Comparison of ENCODE assay signal across 17 mouse cellular contexts in the genomic region with DNA sequence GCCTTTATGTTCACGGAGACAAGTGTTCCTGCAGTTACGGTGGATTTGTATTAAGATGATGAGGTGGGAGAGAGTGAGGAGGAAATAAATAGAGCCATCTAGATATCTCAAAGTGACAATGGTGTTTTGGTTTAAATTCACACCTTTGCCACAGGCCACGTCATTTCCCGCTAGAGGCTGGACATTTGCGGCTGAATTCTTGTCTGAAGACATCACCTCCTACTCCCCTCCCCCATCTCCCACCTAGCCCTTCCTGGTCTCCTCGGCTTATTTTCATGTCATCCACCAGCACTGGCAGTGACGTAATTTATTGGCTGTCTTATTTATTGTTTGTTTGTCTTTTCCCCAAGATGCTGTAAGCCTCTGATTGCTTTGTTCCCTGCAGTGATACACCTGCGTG. TPM values are rescaled to one million over a fixed set of nuclear protein-coding genes. Genes with fewer than 3 reads are reported as not detected.
A peak's percentile ranks its signal among the peaks of the same experiment; 100 is the strongest.
DNase-seq lines count a peak whose midpoint lies in the region; ATAC-seq and TF ChIP-seq lines count a peak whose summit lies in the region.
"Had no signal": no experiment of that assay in that cellular context is flagged by ENCODE, and none has a peak within 500 bp of the region (broad histone marks: within the 10 kb centered on the region; RNA-seq: fewer than 3 reads in every experiment).

No protein-coding gene starts in this region.

- ATAC-seq in heart, embryonic 11.5 days (replicated peaks; ENCODE audit: insufficient number of reproducible peaks, low FRiP score, low TSS enrichment) = no peak
- no peak for ATAC-seq in kidney, embryonic 16.5 days (ENCODE audit: low FRiP score, low TSS enrichment)
- ATAC-seq in kidney, embryonic 14.5 days (ENCODE audit: low FRiP score, low TSS enrichment) = no peak
- 0 out of 2 replicates have a peak, but pooled peaks have one; percentile 19 for ATAC-seq in midbrain, embryonic 12.5 days (ENCODE audit: low FRiP score, low read depth)
- no peak for ATAC-seq in midbrain, postnatal 0 days (ENCODE audit: low FRiP score)

- no peaks in the 10 kb centered on the region for H3K9me3 ChIP-seq in heart, embryonic 11.5 days (replicated peaks; ENCODE audit: control insufficient read depth, low read length)
- no peaks in the 10 kb centered on the region for H3K9me3 ChIP-seq in kidney, embryonic 16.5 days (ENCODE audit: low read length)
- H3K9me3 ChIP-seq in kidney, embryonic 14.5 days (ENCODE audit: control insufficient read depth, low read length) = no peaks in the 10 kb centered on the region
- no peaks in the 10 kb centered on the region for H3K9me3 ChIP-seq in midbrain, embryonic 12.5 days
- H3K9me3 ChIP-seq in midbrain, postnatal 0 days (ENCODE audit: low read length) = no peaks in the 10 kb centered on the region
- H3K9me3 ChIP-seq: intestine, embryonic 15.5 days; limb, embryonic 13.5 days; liver, embryonic 15.5 days had no signal

- H3K9ac ChIP-seq in heart, embryonic 11.5 days (ENCODE audit: low read depth, low read length) = no peak overlapping the region
- no peak overlapping the region for H3K9ac ChIP-seq in kidney, embryonic 16.5 days (replicated peaks; ENCODE audit: low read length)
- no peak overlapping the region for H3K9ac ChIP-seq in kidney, embryonic 14.5 days (ENCODE audit: low read depth, low read length)
- no peak overlapping the region for H3K9ac ChIP-seq in midbrain, embryonic 12.5 days (replicated peaks)
- no peak overlapping the region for H3K9ac ChIP-seq in midbrain, postnatal 0 days (replicated peaks; ENCODE audit: low read length, poor library complexity, severe bottlenecking)
- H3K9ac ChIP-seq: hindbrain, embryonic 14.5 days; intestine, embryonic 15.5 days; limb, embryonic 13.5 days; liver, embryonic 15.5 days had no signal

- H3K4me3 ChIP-seq in heart, embryonic 11.5 days (ENCODE audit: low read depth, low read length) = no peak overlapping the region
- H3K4me3 ChIP-seq in kidney, embryonic 16.5 days (ENCODE audit: low read length) = no peak overlapping the region
- no peak overlapping the region for H3K4me3 ChIP-seq in kidney, embryonic 14.5 days (ENCODE audit: low read length)
- no peak overlapping the region for H3K4me3 ChIP-seq in midbrain, embryonic 12.5 days
- no peak overlapping the region for H3K4me3 ChIP-seq in midbrain, postnatal 0 days (ENCODE audit: low read depth, low read length)
- H3K4me3 ChIP-seq: erythroblast, embryonic 14.5 days; intestine, embryonic 15.5 days; limb, embryonic 13.5 days; liver, embryonic 15.5 days; megakaryocyte, embryonic 14.5 days; myocyte had no signal

- H3K4me2 ChIP-seq in heart, embryonic 11.5 days = no peak overlapping the region
- peak overlapping the region; percentile 14; the same call in 1 of the 2 replicates for H3K4me2 ChIP-seq in kidney, embryonic 16.5 days (replicated peaks; ENCODE audit: low read depth, low read length)
- no peak overlapping the region for H3K4me2 ChIP-seq in kidney, embryonic 14.5 days (replicated peaks; ENCODE audit: low read depth, low read length)
- H3K4me2 ChIP-seq in midbrain, embryonic 12.5 days (replicated peaks) = no peak overlapping the region
- H3K4me2 ChIP-seq in midbrain, postnatal 0 days (ENCODE audit: low read depth, low read length, poor library complexity, severe bottlenecking) = no peak overlapping the region
- H3K4me2 ChIP-seq: hindbrain, embryonic 14.5 days; limb, embryonic 13.5 days; liver, embryonic 15.5 days had no signal

- WGBS in heart, embryonic 11.5 days (ENCODE audit: insufficient replicate concordance) = 54% methylated on average over 8 of the region's 8 CpGs
- 55% methylated on average over 8 of the region's 8 CpGs for WGBS in kidney, embryonic 16.5 days
- 60% methylated on average over 8 of the region's 8 CpGs for WGBS in kidney, embryonic 14.5 days
- 77% methylated on average over 8 of the region's 8 CpGs for WGBS in midbrain, embryonic 12.5 days
- 57% methylated on average over 8 of the region's 8 CpGs for WGBS in midbrain, postnatal 0 days

- DNase-seq in heart, adult 11 months = peak; percentile 77
- DNase-seq in midbrain, postnatal 0 days (ENCODE audit: low spot score) = no peak
- peak; percentile 69 to 85 for DNase-seq in natural killer cell, adult 2 months (ENCODE audit: low spot score in 2 of 2)
- DNase-seq in left cerebral cortex, postnatal 25 days (ENCODE audit: low spot score in 2 of 2) = no peak
- DNase-seq: B cell, adult 2 months; thymus, postnatal 14 days had no signal

- H3K27ac ChIP-seq in heart, embryonic 11.5 days (ENCODE audit: low read depth, low read length) = no peak overlapping the region
- H3K27ac ChIP-seq in kidney, embryonic 16.5 days (ENCODE audit: low read length) = no peak overlapping the region
- no peak overlapping the region for H3K27ac ChIP-seq in kidney, embryonic 14.5 days (ENCODE audit: low read depth, low read length)
- no peak overlapping the region for H3K27ac ChIP-seq in midbrain, embryonic 12.5 days (replicated peaks)
- no peak overlapping the region for H3K27ac ChIP-seq in midbrain, postnatal 0 days (ENCODE audit: low read depth, low read length)
- H3K27ac ChIP-seq: hindbrain, embryonic 14.5 days; intestine, embryonic 15.5 days; limb, embryonic 13.5 days; liver, embryonic 15.5 days had no signal

- intact Hi-C loops in left cerebral cortex, postnatal 25 days (cut with DNase I) = no loop called here

- H3K36me3 ChIP-seq in heart, embryonic 11.5 days (ENCODE audit: control insufficient read depth, insufficient read depth, low read length) = no peaks in the 10 kb centered on the region
- H3K36me3 ChIP-seq in kidney, embryonic 16.5 days (ENCODE audit: insufficient read depth, low read length) = no peaks in the 10 kb centered on the region
- no peaks in the 10 kb centered on the region for H3K36me3 ChIP-seq in kidney, embryonic 14.5 days (ENCODE audit: control insufficient read depth, insufficient read depth, low read length)
- no peaks in the 10 kb centered on the region for H3K36me3 ChIP-seq in midbrain, embryonic 12.5 days
- no peaks in the 10 kb centered on the region for H3K36me3 ChIP-seq in midbrain, postnatal 0 days (ENCODE audit: insufficient read depth, low read length)
- H3K36me3 ChIP-seq: intestine, embryonic 15.5 days; limb, embryonic 13.5 days; liver, embryonic 15.5 days had no signal

- no peak for TF ChIP-seq CTCF in midbrain, postnatal 0 days (IDR thresholded peaks at IDR 0.05)

- peaks cover 7% of the 10 kb centered on the region; the same call in 1 of the 2 replicates for H3K4me1 ChIP-seq in heart, embryonic 11.5 days (ENCODE audit: control insufficient read depth, insufficient read depth, low read length)
- H3K4me1 ChIP-seq in kidney, embryonic 16.5 days (ENCODE audit: insufficient read depth, low read length) = peaks cover 11% of the 10 kb centered on the region; the same call in 1 of the 2 replicates
- no peaks in the 10 kb centered on the region for H3K4me1 ChIP-seq in kidney, embryonic 14.5 days (ENCODE audit: control insufficient read depth, insufficient read depth, low read length)
- H3K4me1 ChIP-seq in midbrain, embryonic 12.5 days = peaks cover 9% of the 10 kb centered on the region; the same call in 1 of the 2 replicates
- H3K4me1 ChIP-seq in midbrain, postnatal 0 days (ENCODE audit: insufficient read depth, low read length) = no peaks in the 10 kb centered on the region
- H3K4me1 ChIP-seq: liver, embryonic 15.5 days; megakaryocyte, embryonic 14.5 days had no signal

- no peaks in the 10 kb centered on the region for H3K27me3 ChIP-seq in heart, embryonic 11.5 days (ENCODE audit: control insufficient read depth, insufficient read depth, low read length)
- no peaks in the 10 kb centered on the region for H3K27me3 ChIP-seq in kidney, embryonic 16.5 days (ENCODE audit: insufficient read depth, low read length)
- no peaks in the 10 kb centered on the region for H3K27me3 ChIP-seq in kidney, embryonic 14.5 days (ENCODE audit: control insufficient read depth, insufficient read depth, low read length)
- H3K27me3 ChIP-seq in midbrain, embryonic 12.5 days = no peaks in the 10 kb centered on the region
- no peaks in the 10 kb centered on the region for H3K27me3 ChIP-seq in midbrain, postnatal 0 days (ENCODE audit: insufficient read depth, low read length)
- H3K27me3 ChIP-seq: intestine, embryonic 15.5 days; limb, embryonic 13.5 days; liver, embryonic 15.5 days; megakaryocyte, embryonic 14.5 days had no signal

RNA-seq across cellular contexts. Expression of gene Arrdc4, which starts 32.1 kb away (rescaled TPM):
- 12.5 and 15.0 TPM in 2 replicates for polyA plus RNA-seq in heart, embryonic 11.5 days (2014; fragmentation: Nextera tagmentation; extraction: Ambion mirVana)
- 29.7 and 31.4 TPM in 2 replicates for polyA plus RNA-seq in kidney, embryonic 16.5 days (2015; fragmentation: Nextera tagmentation; extraction: Ambion mirVana)
- 22.2 and 35.2 TPM in 2 replicates for polyA plus RNA-seq in kidney, embryonic 14.5 days (2014; fragmentation: Nextera tagmentation; extraction: Ambion mirVana)
- 19.9 and 22.7 TPM in 2 replicates for polyA plus RNA-seq in midbrain, embryonic 12.5 days (2016; fragmentation: Nextera tagmentation; extraction: Ambion mirVana)
- total RNA-seq in midbrain, postnatal 0 days (2014; rRNA removed) = 54.3 and 57.8 TPM in 2 replicates
- 45.4 and 57.2 TPM in 2 replicates for polyA plus RNA-seq in midbrain, postnatal 0 days (2015; fragmentation: Nextera tagmentation; extraction: Ambion mirVana)
- total RNA-seq in left cerebral cortex, postnatal 25 days (2021) = 1 to 10 TPM; 5.9 to 9.1 TPM

Comparison
In these comparisons a context has a peak if more than half of its experiments do, and no peak if none do; other contexts are left out.
1. DNase-seq: peak in heart, adult 11 months (single experiment) and natural killer cell, adult 2 months (2 of 2); none in midbrain, postnatal 0 days (single experiment) and left cerebral cortex, postnatal 25 days (0 of 2).